ENCODE assay signal across 9 mouse cellular contexts in genomic region chr7:137321961-137322784, GRCm38 (mm10). TPM values are rescaled to one million over a fixed set of nuclear protein-coding genes. Genes with fewer than 3 reads are reported as not detected.
DNase-seq lines count a peak whose midpoint lies in the region; ATAC-seq and TF ChIP-seq lines count a peak whose summit lies in the region.
"Had no signal": no experiment of that assay in that cellular context is flagged by ENCODE, and none has a peak within 500 bp of the region (broad histone marks: within the 10 kb centered on the region; RNA-seq: fewer than 3 reads in every experiment).

No protein-coding gene starts in this region.

- no peak for TF ChIP-seq CTCF in lung, postnatal 0 days (IDR thresholded peaks at IDR 0.05)
- no peak for TF ChIP-seq CTCF in forebrain, postnatal 0 days (IDR thresholded peaks at IDR 0.05; ENCODE audit: low read depth)
- no peak for TF ChIP-seq CTCF in stomach, postnatal 0 days (IDR thresholded peaks at IDR 0.05; ENCODE audit: low read depth)

- H3K4me1 ChIP-seq in lung, postnatal 0 days (ENCODE audit: insufficient read depth, low read depth, low read length), result peaks cover 5% of the 10 kb centered on the region; the same call in 1 of the 2 replicates
- no peaks in the 10 kb centered on the region for H3K4me1 ChIP-seq in forebrain, postnatal 0 days (ENCODE audit: insufficient read depth)
- peaks cover 13% of the 10 kb centered on the region; the same call in 1 of the 2 replicates for H3K4me1 ChIP-seq in liver, embryonic 13.5 days (replicated peaks)
- H3K4me1 ChIP-seq in stomach, postnatal 0 days (replicated peaks; ENCODE audit: control insufficient read depth, insufficient read depth), result no peaks in the 10 kb centered on the region; the same call in 1 of the 2 replicates

- H3K36me3 ChIP-seq in lung, postnatal 0 days (ENCODE audit: insufficient read depth, low read length), result no peaks in the 10 kb centered on the region
- no peaks in the 10 kb centered on the region for H3K36me3 ChIP-seq in forebrain, postnatal 0 days (ENCODE audit: insufficient read depth)
- H3K36me3 ChIP-seq in liver, embryonic 13.5 days, result no peaks in the 10 kb centered on the region
- no peaks in the 10 kb centered on the region for H3K36me3 ChIP-seq in stomach, postnatal 0 days (ENCODE audit: control insufficient read depth, insufficient read depth, low read length)

- H3K4me3 ChIP-seq in lung, postnatal 0 days (ENCODE audit: low read depth, low read length), result peak overlapping the region; percentile 15
- peak overlapping the region; percentile 27 for H3K4me3 ChIP-seq in forebrain, postnatal 0 days (ENCODE audit: low read depth, low read length)
- peak overlapping the region; percentile 28 for H3K4me3 ChIP-seq in liver, embryonic 13.5 days (replicated peaks)
- H3K4me3 ChIP-seq in stomach, postnatal 0 days (ENCODE audit: low read depth, low read length), result peak overlapping the region; percentile 34
- H3K4me3 ChIP-seq: left cerebral cortex, adult 2 months had no signal

- H3K27ac ChIP-seq in lung, postnatal 0 days (ENCODE audit: low read length), result no peak overlapping the region
- H3K27ac ChIP-seq in forebrain, postnatal 0 days (ENCODE audit: low read depth, low read length), result no peak overlapping the region
- H3K27ac ChIP-seq in liver, embryonic 13.5 days, result no peak overlapping the region
- no peak overlapping the region for H3K27ac ChIP-seq in stomach, postnatal 0 days (replicated peaks)
- H3K27ac ChIP-seq: left cerebral cortex, adult 2 months had no signal

- no peak for TF ChIP-seq EP300 in lung, postnatal 0 days (IDR thresholded peaks at IDR 0.05)
- no peak for TF ChIP-seq EP300 in stomach, postnatal 0 days (optimal IDR thresholded peaks at IDR 0.05)

- ATAC-seq in lung, postnatal 0 days, result no peak
- no peak for ATAC-seq in forebrain, postnatal 0 days
- ATAC-seq in liver, embryonic 13.5 days (ENCODE audit: low read depth), result no peak
- 0 out of 2 replicates have a peak, but pooled peaks have one; percentile 15 for ATAC-seq in stomach, postnatal 0 days (ENCODE audit: low FRiP score, low TSS enrichment)

- WGBS in lung, postnatal 0 days, result 3% methylated on average over 62 of the region's 72 CpGs
- 3% methylated on average over 66 of the region's 72 CpGs for WGBS in forebrain, postnatal 0 days
- WGBS in liver, embryonic 13.5 days (ENCODE audit: insufficient replicate concordance), result 1% methylated on average over 69 of the region's 72 CpGs
- WGBS in stomach, postnatal 0 days, result under 1% methylated on average over 71 of the region's 72 CpGs

- DNase-seq in lung, postnatal 0 days (ENCODE audit: low spot score), result no peak
- no peak for DNase-seq in lung, postnatal 25 days (ENCODE audit: low spot score)
- DNase-seq in forebrain, postnatal 0 days, result no peak
- no peak for DNase-seq in liver, embryonic 13.5 days
- no peak for DNase-seq in stomach, postnatal 0 days (ENCODE audit: low spot score)
- DNase-seq in left cerebral cortex, adult 11 months (ENCODE audit: low spot score), result no peak
- DNase-seq in spleen, postnatal 4 days (ENCODE audit: low spot score in 2 of 2), result no peak
- DNase-seq in adrenal gland, postnatal 14 days, result no peak

- H3K9ac ChIP-seq in lung, postnatal 0 days (replicated peaks; ENCODE audit: low read depth), result no peak overlapping the region
- no peak overlapping the region for H3K9ac ChIP-seq in forebrain, postnatal 0 days
- no peak overlapping the region for H3K9ac ChIP-seq in liver, embryonic 13.5 days
- no peak overlapping the region for H3K9ac ChIP-seq in stomach, postnatal 0 days (ENCODE audit: low read length)

- H3K27me3 ChIP-seq in lung, postnatal 0 days (replicated peaks; ENCODE audit: insufficient read depth, low read length), result peaks cover 75% of the 10 kb centered on the region
- H3K27me3 ChIP-seq in forebrain, postnatal 0 days (ENCODE audit: insufficient read depth, low read length), result peaks cover 88% of the 10 kb centered on the region
- peaks cover 96% of the 10 kb centered on the region for H3K27me3 ChIP-seq in liver, embryonic 13.5 days
- peaks cover 29% of the 10 kb centered on the region for H3K27me3 ChIP-seq in stomach, postnatal 0 days (ENCODE audit: control insufficient read depth, insufficient read depth, low read length)

- no peaks in the 10 kb centered on the region for H3K9me3 ChIP-seq in lung, postnatal 0 days (ENCODE audit: low read length)
- H3K9me3 ChIP-seq in forebrain, postnatal 0 days (ENCODE audit: low read length), result no peaks in the 10 kb centered on the region
- H3K9me3 ChIP-seq in liver, embryonic 13.5 days (replicated peaks), result no peaks in the 10 kb centered on the region
- no peaks in the 10 kb centered on the region for H3K9me3 ChIP-seq in stomach, postnatal 0 days (ENCODE audit: control insufficient read depth, low read length)

- peak overlapping the region; percentile 46 for H3K4me2 ChIP-seq in lung, postnatal 0 days (replicated peaks; ENCODE audit: low read depth, low read length)
- H3K4me2 ChIP-seq in forebrain, postnatal 0 days (ENCODE audit: low read depth), result peak overlapping the region; percentile 45
- H3K4me2 ChIP-seq in liver, embryonic 13.5 days, result peak overlapping the region; percentile 34
- peak overlapping the region; percentile 54 for H3K4me2 ChIP-seq in stomach, postnatal 0 days (replicated peaks; ENCODE audit: low read depth)

RNA-seq across cellular contexts. Expression of gene Ebf3, which starts 7.9 kb away (rescaled TPM):
- polyA plus RNA-seq in lung, postnatal 0 days (2015; fragmentation: Nextera tagmentation; extraction: Ambion mirVana), result not detected in 2 replicates
- 5.8 and 14.0 TPM in 2 replicates for total RNA-seq in forebrain, postnatal 0 days (2014; rRNA removed)
- polyA plus RNA-seq in forebrain, postnatal 0 days (2015; fragmentation: Nextera tagmentation; extraction: Ambion mirVana), result 0.39 and 0.67 TPM in 2 replicates
- polyA plus RNA-seq in liver, embryonic 13.5 days (2015; fragmentation: Nextera tagmentation; extraction: Ambion mirVana), result 0.02 TPM in 2 replicates
- polyA plus RNA-seq in stomach, postnatal 0 days (2015; fragmentation: Nextera tagmentation; extraction: Ambion mirVana), result 0.58 and 0.65 TPM in 2 replicates
- 12.6 and 13.1 TPM in 2 replicates for total RNA-seq in adrenal gland, postnatal 14 days (2021)
